Mouse (Mus musculus) limb, embryonic 11.5 days (tissue): ENCODE measurements around the gene Elp4. TPM values are rescaled to one million over a fixed set of nuclear protein-coding genes. Genes with fewer than 3 reads are reported as not detected.

ENCODE experiments used
- ATAC-seq: fragments of 200-750 bp; cut with Nextera tagmentation; 2 replicates; pipeline ENCODE4 v1.8.0; 2017; ENCODE audit warnings: low read depth; ENCODE audit not compliant: insufficient number of reproducible peaks, low FRiP score, low TSS enrichment
- DNase-seq: peaks from one replicate; pipeline ENCODE4 v3.0.0-alpha.2; 2015; ENCODE audit warnings: low spot score
- H3K27ac ChIP-seq: fragments of 300-500 bp; sonication (generic); replicated peaks from 2 replicates; pipeline ENCODE4 v1.5.1; 2014; ENCODE audit warnings: low read depth, mild to moderate bottlenecking, low read length
- H3K27me3 ChIP-seq: fragments of 300-500 bp; sonication (generic); 2 replicates; pipeline ENCODE4 v1.6.1; 2014; ENCODE audit warnings: mild to moderate bottlenecking, low read length, mixed read lengths; ENCODE audit not compliant: control insufficient read depth, insufficient read depth
- H3K36me3 ChIP-seq: fragments of 300-500 bp; sonication (generic); 2 replicates; pipeline ENCODE4 v1.6.1; 2014; ENCODE audit warnings: mild to moderate bottlenecking, low read length, moderate library complexity, mixed read lengths; ENCODE audit not compliant: control insufficient read depth, insufficient read depth
- H3K4me1 ChIP-seq: fragments of 300-500 bp; sonication (generic); 2 replicates; pipeline ENCODE4 v1.6.1; 2014; ENCODE audit warnings: low read length, mixed read lengths; ENCODE audit not compliant: control insufficient read depth, insufficient read depth
- H3K4me2 ChIP-seq: fragments of 300-500 bp; sonication (generic); 2 replicates; pipeline ENCODE4 v1.6.1; 2014; ENCODE audit warnings: low read depth, mild to moderate bottlenecking, moderate library complexity; ENCODE audit not compliant: severe bottlenecking
- H3K4me3 ChIP-seq: fragments of 300-500 bp; sonication (generic); 2 replicates; pipeline ENCODE4 v1.5.1; 2014; ENCODE audit warnings: low read depth, low read length
- H3K9ac ChIP-seq: fragments of 300-500 bp; sonication (generic); 2 replicates; pipeline ENCODE4 v1.6.1; 2014; ENCODE audit warnings: mild to moderate bottlenecking, low read length
- H3K9me3 ChIP-seq: fragments of 300-500 bp; sonication (generic); 2 replicates; pipeline ENCODE4 v1.6.1; 2016; ENCODE audit warnings: low read length; ENCODE audit not compliant: control insufficient read depth
- WGBS: fragments of 180-500 bp; shearing (Covaris S2); extraction: QIAGEN DNeasy Blood & Tissue Kit; methylation state at CpG from one replicate; pipeline ENCODE4 v1.1.7; 2014; 5-methylcytosine and 5-hydroxymethylcytosine counted together
- polyA plus RNA-seq: library from polyadenylated mRNA; unstranded; fragments of >200 nt; fragmentation: Nextera tagmentation; extraction: Ambion mirVana; gene quantifications from 2 replicates; pipeline ENCODE4 v1.2.1, GENCODE M21; 2014

Elp4 gene
- polyA plus RNA-seq, 1 experiment from 2014 or later, result 48.4 TPM

DNA sequence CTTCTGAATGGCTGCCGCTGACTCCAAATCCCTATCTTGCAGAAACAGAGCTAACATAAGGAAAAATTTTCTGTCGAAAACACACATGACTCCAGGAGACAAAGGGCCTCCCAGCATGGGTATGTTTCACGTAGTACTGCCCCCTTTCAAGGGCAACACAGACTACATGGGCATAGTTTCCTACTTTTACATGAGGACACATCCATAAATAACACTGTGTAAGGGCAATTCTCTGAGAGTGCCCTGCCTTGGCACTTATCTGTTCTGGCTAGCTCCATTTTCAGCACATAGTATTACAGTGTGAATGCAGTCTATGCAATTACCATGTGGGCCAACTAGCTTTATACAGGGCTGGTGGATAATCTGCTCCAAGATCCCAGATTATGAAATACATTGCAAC is 89.2 kb downstream of the Elp4 start:
- Histone ChIP-seq H3K9ac (no peak overlapping the region), H3K36me3 (no peaks in the 10 kb centered on the region), H3K27ac (no peak overlapping the region), H3K4me3 (no peak overlapping the region), H3K4me2 (no peak overlapping the region), H3K27me3 (no peaks in the 10 kb centered on the region), H3K9me3 (no peaks in the 10 kb centered on the region), H3K4me1 (no peaks in the 10 kb centered on the region)
- DNase-seq, result no peak
- ATAC-seq, result no peak
- 94% methylated on average over 3 of the region's 3 CpGs for WGBS

DNA sequence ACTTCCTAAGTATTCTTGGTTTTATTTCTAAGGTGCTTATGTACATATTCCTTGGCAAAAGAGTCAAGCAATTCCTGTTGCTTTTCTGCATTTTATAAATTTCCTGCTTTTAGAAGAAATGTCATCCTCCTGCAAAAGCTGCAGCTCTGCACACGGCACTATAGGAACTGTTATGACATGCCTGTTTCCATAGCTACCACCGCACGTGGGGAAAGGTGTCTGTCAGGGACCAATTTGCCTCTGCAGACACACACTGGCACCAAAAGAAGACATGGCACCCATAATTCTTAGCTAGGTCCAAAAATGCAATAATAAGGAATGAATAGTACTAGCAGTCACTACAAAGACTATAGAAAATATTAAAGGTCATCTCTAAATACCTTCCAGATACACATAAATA is 91.3 kb downstream of the Elp4 start:
- DNase-seq (no peak), ATAC-seq (no peak)
- Histone ChIP-seq H3K4me2 (no peak overlapping the region), H3K4me1 (no peaks in the 10 kb centered on the region), H3K27me3 (no peaks in the 10 kb centered on the region), H3K27ac (no peak overlapping the region), H3K4me3 (no peak overlapping the region), H3K36me3 (no peaks in the 10 kb centered on the region), H3K9ac (no peak overlapping the region), H3K9me3 (no peaks in the 10 kb centered on the region)
- WGBS, result 73% methylated on average over 3 of the region's 3 CpGs

DNA sequence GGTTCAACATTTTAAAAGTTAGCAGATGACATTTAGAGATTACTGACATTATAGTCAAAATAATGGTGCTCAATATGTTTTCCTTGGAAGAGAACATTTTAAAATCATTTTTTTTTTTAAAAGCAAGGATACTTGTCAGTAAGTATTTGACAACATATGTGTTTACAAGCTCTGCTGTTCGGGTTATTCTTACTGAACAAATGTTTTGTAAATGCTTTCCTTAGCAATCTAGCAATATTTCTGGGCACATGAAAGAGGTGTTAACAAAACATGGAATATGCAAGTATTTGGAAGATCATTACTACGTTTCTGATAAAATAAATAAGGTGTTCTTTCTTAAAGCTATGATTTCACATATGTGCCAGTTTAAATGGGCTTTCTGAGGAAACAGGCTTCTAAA is 94.1 kb downstream of the Elp4 start:
- Histone ChIP-seq H3K27ac (no peak overlapping the region), H3K4me1 (no peaks in the 10 kb centered on the region), H3K4me2 (no peak overlapping the region), H3K27me3 (no peaks in the 10 kb centered on the region), H3K4me3 (no peak overlapping the region), H3K36me3 (no peaks in the 10 kb centered on the region), H3K9me3 (no peaks in the 10 kb centered on the region), H3K9ac (no peak overlapping the region)
- 82% methylated on average over 2 of the region's 2 CpGs for WGBS
- DNase-seq (no peak), ATAC-seq (no peak)

DNA sequence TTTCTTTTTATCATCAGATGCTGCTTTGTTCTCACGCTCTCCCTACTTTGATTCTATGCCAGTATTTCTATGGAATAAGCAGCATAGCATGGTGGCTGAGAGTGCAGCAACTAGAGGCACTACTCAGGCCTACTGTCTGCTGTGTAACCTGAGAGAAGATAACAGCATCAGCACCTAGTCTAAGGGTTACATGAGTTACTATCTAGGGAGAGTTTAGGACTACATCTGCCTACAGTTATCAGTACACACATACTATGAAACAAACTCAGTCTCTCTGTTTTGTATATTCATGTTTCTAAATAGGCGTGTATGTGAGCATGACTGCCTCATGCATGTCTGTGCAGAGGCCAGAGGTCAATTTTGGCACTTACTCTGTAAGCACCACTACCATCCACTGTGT is 97.8 kb downstream of the Elp4 start:
- Histone ChIP-seq H3K4me3 (no peak overlapping the region), H3K27me3 (no peaks in the 10 kb centered on the region), H3K4me2 (no peak overlapping the region), H3K27ac (no peak overlapping the region), H3K9me3 (no peaks in the 10 kb centered on the region), H3K4me1 (no peaks in the 10 kb centered on the region), H3K9ac (no peak overlapping the region), H3K36me3 (no peaks in the 10 kb centered on the region)
- 85% methylated on average over 2 of the region's 2 CpGs for WGBS
- ATAC-seq, result no peak
- no peak for DNase-seq

- no peak overlapping the region for H3K9ac ChIP-seq
- ATAC-seq (no peak), DNase-seq (no peak)
- no peaks in the 10 kb centered on the region for H3K36me3 ChIP-seq
- H3K4me1 ChIP-seq, result no peaks in the 10 kb centered on the region
- no peak overlapping the region for H3K4me3 ChIP-seq
- H3K27me3 ChIP-seq, result no peaks in the 10 kb centered on the region
- no peaks in the 10 kb centered on the region for H3K9me3 ChIP-seq
- 90% methylated on average over 4 of the region's 4 CpGs for WGBS
- no peak overlapping the region for H3K27ac ChIP-seq
- no peak overlapping the region for H3K4me2 ChIP-seq
Observed at GRCm38 (mm10) chr2:105806047-105806446, 98.3 kb downstream of the Elp4 start.

GRCm38 (mm10) chr2:105805210-105805609 is 99.2 kb downstream of the Elp4 start:
- ATAC-seq, result no peak
- no peaks in the 10 kb centered on the region for H3K4me1 ChIP-seq
- no peaks in the 10 kb centered on the region for H3K9me3 ChIP-seq
- H3K27ac ChIP-seq, result no peak overlapping the region
- no peak overlapping the region for H3K4me2 ChIP-seq
- H3K4me3 ChIP-seq, result no peak overlapping the region
- DNase-seq, result no peak
- no peaks in the 10 kb centered on the region for H3K36me3 ChIP-seq
- H3K9ac ChIP-seq, result no peak overlapping the region
- no peaks in the 10 kb centered on the region for H3K27me3 ChIP-seq

GRCm38 (mm10) chr2:105804506-105804905 is 99.9 kb downstream of the Elp4 start:
- ATAC-seq (no peak), DNase-seq (no peak)
- Histone ChIP-seq H3K4me2 (no peak overlapping the region), H3K9me3 (no peaks in the 10 kb centered on the region), H3K27ac (no peak overlapping the region), H3K27me3 (no peaks in the 10 kb centered on the region), H3K9ac (no peak overlapping the region), H3K4me3 (no peak overlapping the region), H3K36me3 (no peaks in the 10 kb centered on the region), H3K4me1 (no peaks in the 10 kb centered on the region)
- 62% methylated on average over 10 of the region's 10 CpGs for WGBS

DNA sequence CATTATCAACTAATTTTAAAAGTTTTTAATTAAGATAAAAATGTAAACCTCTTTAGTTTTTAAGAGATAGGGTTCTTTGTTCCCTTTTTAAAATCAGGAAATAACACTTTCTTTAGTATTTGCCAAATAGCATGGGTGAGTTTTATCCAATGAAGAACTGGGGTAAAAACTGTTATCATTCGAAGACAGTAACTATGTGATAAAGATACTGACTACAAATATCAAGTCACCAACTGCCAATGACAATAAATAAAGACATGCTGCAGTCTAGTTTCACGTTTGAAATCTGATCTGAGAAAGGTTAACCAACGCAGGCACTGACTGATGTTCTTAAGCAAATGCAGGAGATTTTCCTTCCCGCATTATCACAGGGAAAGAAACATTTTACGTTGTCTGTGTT is 100.9 kb downstream of the Elp4 start:
- ATAC-seq (no peak), DNase-seq (no peak)
- Histone ChIP-seq H3K4me1 (no peaks in the 10 kb centered on the region), H3K4me3 (no peak overlapping the region), H3K27me3 (no peaks in the 10 kb centered on the region), H3K9me3 (no peaks in the 10 kb centered on the region), H3K4me2 (no peak overlapping the region), H3K9ac (no peak overlapping the region), H3K27ac (no peak overlapping the region), H3K36me3 (no peaks in the 10 kb centered on the region)
- WGBS, result 32% methylated on average over 5 of the region's 5 CpGs

GRCm38 (mm10) chr2:105802902-105803301 is 101.5 kb downstream of the Elp4 start:
- Histone ChIP-seq H3K4me1 (no peaks in the 10 kb centered on the region), H3K27ac (no peak overlapping the region), H3K27me3 (no peaks in the 10 kb centered on the region), H3K36me3 (no peaks in the 10 kb centered on the region), H3K4me2 (no peak overlapping the region), H3K9me3 (no peaks in the 10 kb centered on the region), H3K9ac (no peak overlapping the region), H3K4me3 (no peak overlapping the region)
- DNase-seq (no peak), ATAC-seq (no peak)
- WGBS, result 84% methylated on average over 2 of the region's 2 CpGs
